ENCODE assay signal across 10 mouse cellular contexts in genomic region chr10:80962585-80962984, GRCm38 (mm10). TPM values are rescaled to one million over a fixed set of nuclear protein-coding genes. Genes with fewer than 3 reads are reported as not detected.
DNase-seq lines count a peak whose midpoint lies in the region; ATAC-seq and TF ChIP-seq lines count a peak whose summit lies in the region.
"Had no signal": no experiment of that assay in that cellular context is flagged by ENCODE, and none has a peak within 500 bp of the region (broad histone marks: within the 10 kb centered on the region; RNA-seq: fewer than 3 reads in every experiment).

No protein-coding gene starts in this region.

- H3K27ac ChIP-seq in heart, embryonic 10.5 days, result peak overlapping the region; percentile 85
- H3K27ac ChIP-seq in testis, adult 2 months (ENCODE audit: control insufficient read depth, insufficient read depth, low read depth, low read length), result peak overlapping the region; percentile 64
- H3K27ac ChIP-seq in liver, embryonic 16.5 days (ENCODE audit: low read length), result peak overlapping the region; percentile 68

- no peak for TF ChIP-seq CTCF in testis, adult 2 months (IDR thresholded peaks at IDR 0.05; ENCODE audit: control insufficient read depth, insufficient read depth, insufficient replicate concordance, low read depth, low read length)

- WGBS in heart, embryonic 10.5 days, result 81% methylated on average over 5 of the region's 5 CpGs
- 50% methylated on average over 5 of the region's 5 CpGs for WGBS in liver, embryonic 16.5 days (ENCODE audit: insufficient replicate concordance)

- peaks cover 65% of the 10 kb centered on the region for H3K4me1 ChIP-seq in heart, embryonic 10.5 days
- peaks cover 9% of the 10 kb centered on the region for H3K4me1 ChIP-seq in testis, adult 2 months (ENCODE audit: control insufficient read depth, insufficient read depth, low read length)
- H3K4me1 ChIP-seq in liver, embryonic 16.5 days (ENCODE audit: control insufficient read depth, low read depth, low read length), result peaks cover 23% of the 10 kb centered on the region

- no peak overlapping the region for H3K9ac ChIP-seq in liver, embryonic 16.5 days (ENCODE audit: low read depth, low read length)
- H3K9ac ChIP-seq: hindbrain, embryonic 13.5 days had no signal

- no peak for DNase-seq in heart, embryonic 10.5 days (ENCODE audit: low spot score)
- no peak for DNase-seq in heart, postnatal 36 days
- DNase-seq in testis, postnatal 14 days (ENCODE audit: low spot score), result no peak
- DNase-seq in urinary bladder, postnatal 25 days (ENCODE audit: low spot score), result no peak
- no peak for DNase-seq in kidney, adult 9 months

- H3K9me3 ChIP-seq in heart, embryonic 10.5 days, result no peaks in the 10 kb centered on the region
- H3K9me3 ChIP-seq in liver, embryonic 16.5 days (replicated peaks; ENCODE audit: control insufficient read depth, low read length), result no peaks in the 10 kb centered on the region
- H3K9me3 ChIP-seq: hindbrain, embryonic 13.5 days had no signal

- 0 out of 2 replicates have a peak overlapping the region, but pooled peaks have one; percentile 4 for H3K4me3 ChIP-seq in heart, embryonic 10.5 days
- no peak overlapping the region for H3K4me3 ChIP-seq in testis, adult 2 months (ENCODE audit: control insufficient read depth, low read depth, low read length)
- H3K4me3 ChIP-seq in liver, embryonic 16.5 days (ENCODE audit: low read depth, low read length), result no peak overlapping the region
- H3K4me3 ChIP-seq: hindbrain, embryonic 13.5 days had no signal

- no peak overlapping the region for H3K4me2 ChIP-seq in liver, embryonic 16.5 days (ENCODE audit: low read depth, low read length)
- H3K4me2 ChIP-seq: hindbrain, embryonic 13.5 days had no signal

- ATAC-seq in liver, embryonic 16.5 days (ENCODE audit: low read depth), result peak; percentile 47
- no peak for ATAC-seq in megakaryocyte, adult 5-6 weeks (ENCODE audit: poor library complexity, severe bottlenecking)
- ATAC-seq: activated CD4-positive, CD25-positive, alpha-beta regulatory T cell, adult 4 months had no signal

- no peaks in the 10 kb centered on the region for H3K27me3 ChIP-seq in heart, embryonic 10.5 days (ENCODE audit: insufficient read depth, poor library complexity, severe bottlenecking)
- H3K27me3 ChIP-seq in testis, adult 2 months (ENCODE audit: control insufficient read depth, insufficient read depth, low read length), result no peaks in the 10 kb centered on the region
- H3K27me3 ChIP-seq in liver, embryonic 16.5 days (ENCODE audit: control insufficient read depth, insufficient read depth, low read depth, low read length), result no peaks in the 10 kb centered on the region

- H3K36me3 ChIP-seq in heart, embryonic 10.5 days, result no peaks in the 10 kb centered on the region
- no peaks in the 10 kb centered on the region for H3K36me3 ChIP-seq in testis, adult 2 months (ENCODE audit: control insufficient read depth, insufficient read depth, low read length)
- H3K36me3 ChIP-seq in liver, embryonic 16.5 days (ENCODE audit: control insufficient read depth, insufficient read depth), result no peaks in the 10 kb centered on the region
- H3K36me3 ChIP-seq: hindbrain, embryonic 13.5 days had no signal

- no peak for TF ChIP-seq POLR2A in testis, adult 2 months (IDR thresholded peaks at IDR 0.05; ENCODE audit: control insufficient read depth, low read depth, low read length)

- intact Hi-C loops in heart, postnatal 36 days (cut with DNase I), result no loop called here

RNA-seq across cellular contexts. Expression of gene Gadd45b, which starts 32.7 kb away (rescaled TPM):
- 17.1 and 20.1 TPM in 2 replicates for polyA plus RNA-seq in heart, embryonic 10.5 days (2016; fragmentation: Nextera tagmentation; extraction: Ambion mirVana)
- 10 to 100 TPM; 11.0 to 18.7 TPM for total RNA-seq in heart, postnatal 36 days (2021)
- polyA plus RNA-seq in testis, adult 2 months (2012; rRNA removed), result 7.8 and 9.1 TPM in 2 replicates
- 4.0 and 5.0 TPM in 2 replicates for polyA plus RNA-seq in liver, embryonic 16.5 days (2015; fragmentation: Nextera tagmentation; extraction: Ambion mirVana)
- 11.0 and 12.9 TPM in 2 replicates for total RNA-seq in megakaryocyte, adult 5-6 weeks (2015)
- total RNA-seq in megakaryocyte, adult 5-6 weeks (2017), result 9.4 and 20.3 TPM in 2 replicates

RNA-seq across cellular contexts. Expression of gene Lmnb2, which starts 44.5 kb away (rescaled TPM):
- polyA plus RNA-seq in heart, embryonic 10.5 days (2016; fragmentation: Nextera tagmentation; extraction: Ambion mirVana), result 39.7 and 47.3 TPM in 2 replicates
- 1 to 10 TPM; 3.6 to 4.9 TPM for total RNA-seq in heart, postnatal 36 days (2021)
- 177 TPM in 2 replicates for polyA plus RNA-seq in testis, adult 2 months (2012; rRNA removed)
- 10.3 TPM in 2 replicates for polyA plus RNA-seq in liver, embryonic 16.5 days (2015; fragmentation: Nextera tagmentation; extraction: Ambion mirVana)
- 7.7 and 9.5 TPM in 2 replicates for total RNA-seq in megakaryocyte, adult 5-6 weeks (2015)
- 35.2 and 35.8 TPM in 2 replicates for total RNA-seq in megakaryocyte, adult 5-6 weeks (2017)

RNA-seq across cellular contexts. Expression of gene Gng7, which starts 52.2 kb away (rescaled TPM):
- polyA plus RNA-seq in heart, embryonic 10.5 days (2016; fragmentation: Nextera tagmentation; extraction: Ambion mirVana), result 1.5 and 2.1 TPM in 2 replicates
- total RNA-seq in heart, postnatal 36 days (2021), result under 1 TPM; 0.22 to 0.67 TPM
- polyA plus RNA-seq in testis, adult 2 months (2012; rRNA removed), result 1.0 and 1.6 TPM in 2 replicates
- polyA plus RNA-seq in liver, embryonic 16.5 days (2015; fragmentation: Nextera tagmentation; extraction: Ambion mirVana), result 0.36 and 0.44 TPM in 2 replicates
- 0.11 TPM in 1 of 2 replicates, not detected in the other for total RNA-seq in megakaryocyte, adult 5-6 weeks (2015)
- 0.26 TPM in 1 of 2 replicates, not detected in the other for total RNA-seq in megakaryocyte, adult 5-6 weeks (2017)
- polyA plus RNA-seq: activated CD4-positive, CD25-positive, alpha-beta regulatory T cell, adult 4 months had no signal
